Mouse (Mus musculus): ENCODE results near the gene Rai1.

Gene Rai1

GRCm38 (mm10) chr11:60162547-60162946 lies 57.7 kb downstream of the Rai1 start:
- no peak for DNase-seq (ENCODE audit: low read depth, low spot score)

GRCm38 (mm10) chr11:60163362-60163761 lies 58.5 kb downstream of the Rai1 start:
- no peak for DNase-seq (ENCODE audit: low read depth, low spot score)

- DNase-seq (ENCODE audit: low read depth, low spot score): no peak
Observed at GRCm38 (mm10) chr11:60164450-60164849, 59.6 kb downstream of the Rai1 start.

GRCm38 (mm10) chr11:60165076-60165475 lies 60.3 kb downstream of the Rai1 start:
- DNase-seq (ENCODE audit: low read depth, low spot score): peak; percentile 50

DNA sequence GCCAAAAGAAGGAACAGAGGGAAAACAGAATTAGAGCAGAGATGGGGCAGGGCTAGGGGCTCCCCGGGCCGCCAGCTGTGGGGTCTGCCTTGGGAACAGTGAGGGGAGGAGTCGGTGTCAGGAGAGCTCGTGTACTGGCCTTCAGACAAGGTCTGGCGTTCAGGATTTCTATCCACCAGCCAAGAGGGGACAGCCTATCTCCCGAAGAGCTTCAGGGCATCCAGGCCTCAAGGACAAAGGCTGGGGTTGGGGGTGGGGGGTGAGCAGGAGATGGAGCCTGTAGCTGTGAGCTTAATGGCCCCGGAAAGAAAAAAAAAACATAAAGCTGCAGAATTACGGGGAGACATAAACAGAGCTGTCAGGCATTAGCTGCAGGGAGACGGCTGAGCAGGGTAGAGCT lies 64.0 kb downstream of the Rai1 start:
- DNase-seq (ENCODE audit: low read depth, low spot score): no peak

DNA sequence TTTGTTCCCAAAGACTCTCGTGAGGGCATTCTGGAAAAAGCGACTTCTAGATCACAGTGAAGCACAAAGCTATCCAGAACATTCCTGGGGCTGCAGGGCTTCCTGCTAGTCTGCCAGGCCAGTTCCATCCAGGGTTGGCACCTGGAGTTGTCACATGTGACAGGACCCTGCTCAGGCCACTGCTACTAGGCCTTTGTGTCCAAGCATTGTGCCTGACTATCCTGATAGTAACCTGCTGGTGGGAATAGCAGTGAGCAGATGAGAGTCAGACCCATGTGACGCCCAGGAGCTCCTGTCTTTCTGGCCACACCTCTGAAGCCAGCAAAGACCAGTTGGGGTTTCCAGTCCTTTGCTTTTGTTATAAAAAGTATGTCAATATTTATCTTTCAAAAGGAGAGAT lies 67.3 kb downstream of the Rai1 start:
- no peak for DNase-seq (ENCODE audit: low read depth, low spot score)

DNA sequence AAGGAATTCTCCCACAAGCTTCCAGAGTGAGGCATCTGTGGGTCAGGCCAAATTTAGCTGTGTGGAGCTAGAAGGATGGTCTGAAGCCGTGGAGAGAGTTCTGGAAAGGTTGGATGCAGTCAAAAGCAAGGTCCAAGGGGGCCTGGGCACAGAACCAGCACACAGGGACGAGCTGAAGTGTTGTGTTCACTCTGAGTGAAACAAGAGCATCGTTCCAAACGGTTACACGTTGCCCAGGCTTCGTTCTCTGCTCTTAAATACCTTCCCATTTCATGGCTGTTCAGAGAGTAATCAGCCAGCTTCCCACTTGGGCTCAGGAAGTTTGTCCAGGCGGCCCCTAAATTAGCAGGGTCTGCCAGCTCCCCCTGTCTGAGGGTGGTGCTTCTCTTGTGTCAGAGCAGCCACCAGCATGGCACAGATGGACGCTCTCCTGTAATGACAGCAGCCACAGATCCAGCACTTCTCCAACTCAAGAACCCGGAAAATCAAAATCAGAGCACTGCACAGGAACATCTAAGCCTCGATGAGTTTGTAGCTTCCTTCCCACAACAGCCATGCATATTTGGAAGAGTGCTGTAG lies 68.9 kb downstream of the Rai1 start:
- no peak for DNase-seq (ENCODE audit: low read depth, low spot score)

GRCm38 (mm10) chr11:60175371-60176181 lies 70.8 kb downstream of the Rai1 start:
- DNase-seq (ENCODE audit: low read depth, low spot score): peak; percentile 66

GRCm38 (mm10) chr11:60176182-60176974 lies 71.6 kb downstream of the Rai1 start:
- DNase-seq (ENCODE audit: low read depth, low spot score): peak; percentile 84

GRCm38 (mm10) chr11:60176975-60177657 lies 72.3 kb downstream of the Rai1 start:
- DNase-seq (ENCODE audit: low read depth, low spot score): peak; percentile 40

- no peak for DNase-seq (ENCODE audit: low read depth, low spot score)
Observed at GRCm38 (mm10) chr11:60178005-60178404, 73.2 kb downstream of the Rai1 start.

- no peak for DNase-seq (ENCODE audit: low read depth, low spot score)
Observed at GRCm38 (mm10) chr11:60178506-60178905, 73.7 kb downstream of the Rai1 start.

DNA sequence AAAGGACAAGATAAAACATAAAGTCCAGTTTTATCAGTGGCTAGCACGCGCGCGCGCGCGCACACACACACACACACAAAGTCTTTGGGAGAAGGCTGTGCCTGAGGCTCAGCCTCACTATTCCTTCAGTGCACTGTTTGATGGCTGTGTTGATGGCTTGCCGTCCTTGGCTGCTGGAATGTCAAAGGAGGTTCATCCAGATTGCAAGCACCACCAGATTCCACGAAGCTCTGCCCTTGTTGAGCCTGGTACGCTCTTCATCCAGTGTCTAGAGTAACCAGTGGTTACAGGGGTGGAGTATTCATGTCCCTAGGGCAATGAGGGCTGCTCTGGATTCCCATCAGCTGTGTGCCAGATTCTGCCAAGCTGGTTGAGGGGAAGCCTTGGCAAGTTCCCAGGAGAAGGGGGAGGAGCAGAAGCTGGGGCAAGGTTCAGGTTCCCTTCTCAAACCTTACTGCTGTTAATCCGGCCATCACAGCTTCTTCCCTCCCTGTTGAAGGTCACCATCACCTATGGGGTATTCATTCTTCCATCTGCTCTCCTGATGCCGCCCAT lies 77.4 kb downstream of the Rai1 start:
- DNase-seq (ENCODE audit: low read depth, low spot score): no peak

DNA sequence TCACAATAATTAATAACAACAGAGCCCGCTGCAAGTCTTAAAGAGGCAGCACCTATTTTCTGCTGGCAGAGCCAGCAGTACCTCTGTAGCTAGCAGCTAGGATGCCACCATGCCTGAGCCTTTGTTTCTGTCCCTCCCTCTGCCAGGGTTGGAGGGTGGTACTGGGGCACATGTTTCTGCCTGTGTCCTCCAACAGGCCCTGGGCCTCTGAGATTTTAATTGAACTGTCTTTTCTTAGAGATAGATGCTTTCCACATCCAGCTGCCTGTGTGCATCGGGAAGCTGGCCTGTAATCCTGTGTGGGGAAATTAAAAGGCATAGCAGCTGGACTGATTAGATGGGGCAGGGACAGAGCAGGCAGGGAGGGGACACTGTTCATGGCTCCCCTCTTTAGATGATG lies 77.9 kb downstream of the Rai1 start:
- DNase-seq (ENCODE audit: low read depth, low spot score): no peak

DNA sequence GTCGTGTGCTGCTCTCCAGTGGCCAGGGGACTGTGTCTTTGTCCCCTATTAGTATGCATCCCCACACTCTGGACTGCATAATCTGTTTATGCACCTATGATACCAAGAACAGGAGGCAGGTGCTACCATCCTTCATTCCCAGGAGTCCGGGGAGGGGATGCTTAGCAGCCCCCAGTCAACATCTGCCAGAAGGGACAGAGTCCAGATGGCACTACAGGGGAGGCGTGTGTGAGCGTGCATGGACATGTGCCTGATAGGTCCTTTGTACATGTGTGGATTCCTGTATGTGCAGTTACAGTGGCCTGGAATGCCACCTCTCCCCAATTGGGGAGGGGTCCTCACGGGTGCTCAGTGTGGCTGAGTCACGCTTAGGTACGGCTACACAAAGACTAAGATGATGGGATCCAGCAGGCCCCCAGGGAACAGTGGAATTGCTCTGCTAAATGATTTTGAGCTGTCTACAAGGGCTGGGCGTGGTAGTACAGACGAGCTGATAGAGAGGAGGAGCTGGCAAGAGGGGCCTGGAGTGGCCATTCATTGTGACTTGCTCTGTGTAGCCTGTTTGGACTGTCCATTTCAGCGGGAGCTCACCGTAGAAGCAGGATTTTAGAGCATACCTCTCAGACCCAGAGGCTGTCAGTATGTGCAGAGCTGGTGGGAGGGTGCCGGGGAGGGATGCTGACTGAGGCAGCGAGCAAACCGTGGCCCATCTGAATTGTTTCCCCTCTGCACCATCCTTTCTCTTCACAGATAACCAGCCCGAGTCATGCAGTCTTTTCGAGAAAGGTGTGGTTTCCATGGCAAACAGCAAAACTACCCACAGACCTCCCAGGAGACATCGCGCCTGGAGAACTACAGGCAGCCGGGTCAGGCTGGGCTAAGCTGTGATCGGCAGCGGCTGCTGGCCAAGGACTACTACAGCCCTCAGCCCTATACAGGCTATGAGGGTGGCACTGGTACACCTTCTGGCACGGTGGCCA lies 79.8 kb downstream of the Rai1 start:
- DNase-seq (ENCODE audit: low read depth, low spot score): peak; percentile 45

DNA sequence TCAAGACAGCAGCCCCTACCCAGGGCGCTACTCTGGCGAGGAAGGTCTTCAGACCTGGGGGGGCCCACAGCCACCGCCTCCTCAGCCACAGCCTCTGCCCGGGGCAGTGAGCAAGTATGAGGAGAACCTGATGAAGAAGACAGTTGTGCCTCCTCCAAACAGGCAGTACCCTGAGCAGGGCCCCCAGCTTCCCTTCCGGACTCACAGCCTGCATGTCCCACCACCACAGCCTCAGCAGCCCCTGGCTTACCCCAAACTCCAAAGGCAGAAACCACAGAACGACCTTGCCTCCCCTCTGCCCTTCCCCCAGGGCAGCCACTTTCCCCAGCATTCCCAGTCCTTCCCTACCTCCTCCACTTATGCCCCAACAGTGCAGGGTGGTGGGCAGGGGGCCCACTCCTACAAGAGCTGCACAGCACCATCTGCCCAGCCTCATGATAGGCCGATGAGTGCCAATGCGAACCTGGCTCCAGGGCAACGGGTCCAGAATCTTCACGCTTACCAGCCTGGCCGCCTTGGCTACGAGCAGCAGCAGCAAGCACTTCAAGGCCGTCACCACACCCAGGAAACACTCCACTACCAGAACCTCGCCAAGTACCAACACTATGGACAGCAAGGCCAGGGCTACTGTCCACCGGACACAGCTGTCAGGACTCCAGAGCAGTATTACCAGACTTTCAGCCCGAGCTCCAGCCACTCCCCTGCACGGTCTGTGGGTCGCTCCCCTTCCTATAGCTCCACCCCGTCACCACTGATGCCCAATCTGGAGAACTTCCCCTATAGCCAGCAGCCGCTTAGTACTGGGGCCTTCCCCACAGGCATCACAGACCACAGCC lies 80.8 kb downstream of the Rai1 start:
- no peak for DNase-seq (ENCODE audit: low read depth, low spot score)

DNA sequence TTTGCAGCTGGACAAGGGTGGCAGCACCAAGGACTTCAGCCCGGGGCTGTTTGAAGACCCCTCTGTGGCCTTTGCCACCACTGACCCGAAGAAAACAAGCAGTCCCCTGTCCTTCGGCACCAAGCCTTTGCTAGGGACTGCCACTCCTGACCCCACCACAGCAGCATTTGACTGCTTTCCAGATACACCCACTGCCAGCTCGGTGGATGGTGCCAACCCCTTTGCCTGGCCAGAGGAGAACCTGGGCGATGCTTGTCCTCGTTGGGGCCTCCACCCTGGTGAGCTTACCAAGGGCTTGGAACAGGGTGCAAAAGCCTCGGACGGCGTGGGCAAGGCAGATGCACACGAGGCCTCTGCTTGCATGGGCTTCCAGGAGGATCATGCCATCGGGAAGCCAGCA lies 82.3 kb downstream of the Rai1 start:
- no peak for DNase-seq (ENCODE audit: low read depth, low spot score)

GRCm38 (mm10) chr11:60188275-60188853 lies 83.6 kb downstream of the Rai1 start:
- no peak for DNase-seq (ENCODE audit: low read depth, low spot score)

DNA sequence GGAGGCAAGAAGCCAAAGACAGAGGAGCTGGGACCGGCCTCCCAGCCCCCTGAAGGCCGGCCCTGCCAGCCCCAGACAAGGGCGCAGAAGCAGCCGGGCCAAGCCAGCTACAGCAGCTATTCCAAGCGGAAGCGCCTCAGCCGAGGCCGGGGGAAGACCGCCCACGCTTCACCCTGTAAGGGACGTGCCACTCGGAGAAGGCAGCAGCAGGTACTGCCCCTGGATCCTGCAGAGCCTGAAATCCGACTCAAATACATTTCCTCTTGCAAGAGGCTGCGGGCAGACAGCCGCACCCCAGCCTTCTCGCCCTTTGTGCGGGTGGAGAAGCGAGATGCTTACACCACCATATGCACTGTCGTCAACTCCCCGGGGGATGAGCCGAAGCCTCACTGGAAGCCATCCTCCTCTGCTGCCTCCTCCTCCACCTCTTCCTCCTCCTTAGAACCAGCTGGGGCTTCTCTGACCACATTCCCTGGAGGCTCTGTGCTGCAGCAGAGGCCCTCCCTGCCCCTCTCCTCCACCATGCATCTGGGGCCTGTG lies 84.8 kb downstream of the Rai1 start:
- DNase-seq (ENCODE audit: low read depth, low spot score): peak; percentile 31

All from mesoderm, embryonic 11.5 days (tissue).